Mouse (Mus musculus): ENCODE results near the gene Gpr25. TPM values are rescaled to one million over a fixed set of nuclear protein-coding genes. Genes with fewer than 3 reads are reported as not detected.

Gene Gpr25
- total and polyA plus RNA-seq, 3 experiments = not detected

GRCm38 (mm10) chr1:136255657-136256056, 5.0 kb downstream of the Gpr25 start:
- in situ Hi-C loops (cut with MboI; ENCODE audit: low pct_ligation_motif_present, low pct_unique_long_range_greater_than_20kb, low sequenced_read_pairs) (no loop called here), dilution Hi-C loops (cut with MboI; ENCODE audit: extremely low pct_ligation_motif_present, extremely low pct_unique_long_range_greater_than_20kb, low sequenced_read_pairs) (no loop called here)
- H3K4me1 ChIP-seq (ENCODE audit: control insufficient read depth in 1 of 2, insufficient read depth in 2 of 2) = peaks cover 31 to 44% of the 10 kb centered on the region in 2 experiments
- H3K27ac ChIP-seq (ENCODE audit: insufficient read depth, low read depth) = no peak overlapping the region
- peak overlapping the region; percentile 16; the same call in 1 of the 2 replicates for H3K4me2 ChIP-seq (ENCODE audit: insufficient read depth, low read depth, poor library complexity, severe bottlenecking)
- TF ChIP-seq BHLHE40 (IDR thresholded peaks at IDR 0.05; ENCODE audit: low read depth, low read length) (peak; percentile 71), MAX (IDR thresholded peaks at IDR 0.05; ENCODE audit: low read length) (no peak)
- H3K36me3 ChIP-seq (replicated peaks in 1 of 2; ENCODE audit: control insufficient read depth in 1 of 2, insufficient read depth in 1 of 2, low read length in 1 of 2) = no peaks in the 10 kb centered on the region
- H3K4me3 ChIP-seq (replicated peaks in 1 of 3; ENCODE audit: low read depth in 2 of 3, low read length in 2 of 3, poor library complexity in 1 of 3) = no peak overlapping the region
- H3K9ac ChIP-seq (ENCODE audit: insufficient read depth, low read depth) = no peak overlapping the region
- no peak for DNase-seq (ENCODE audit: extremely low read depth)
- no peaks in the 10 kb centered on the region for H3K79me2 ChIP-seq (replicated peaks; ENCODE audit: control insufficient read depth, extremely low read depth, insufficient read depth, poor library complexity, severe bottlenecking)
- no peaks in the 10 kb centered on the region for H3K27me3 ChIP-seq (replicated peaks)
- H3K9me3 ChIP-seq (replicated peaks; ENCODE audit: low read length) = peaks cover 12% of the 10 kb centered on the region

- in situ Hi-C loops (cut with MboI; ENCODE audit: low pct_ligation_motif_present, low pct_unique_long_range_greater_than_20kb, low sequenced_read_pairs) = no loop called here
- H3K27ac ChIP-seq (ENCODE audit: insufficient read depth, low read depth) = no peak overlapping the region
- dilution Hi-C loops (cut with MboI; ENCODE audit: extremely low pct_ligation_motif_present, extremely low pct_unique_long_range_greater_than_20kb, low sequenced_read_pairs) = no loop called here
- H3K4me3 ChIP-seq (replicated peaks in 1 of 3; ENCODE audit: low read depth in 2 of 3, low read length in 2 of 3, poor library complexity in 1 of 3) = no peak overlapping the region
- no peaks in the 10 kb centered on the region for H3K36me3 ChIP-seq (replicated peaks in 1 of 2; ENCODE audit: control insufficient read depth in 1 of 2, insufficient read depth in 1 of 2, low read length in 1 of 2)
- no peaks in the 10 kb centered on the region for H3K27me3 ChIP-seq (replicated peaks)
- peaks cover 8% of the 10 kb centered on the region for H3K9me3 ChIP-seq (replicated peaks; ENCODE audit: low read length)
- TF ChIP-seq JUND (conservative IDR thresholded peaks at IDR 0.05; ENCODE audit: low read depth, low read length) (peak; percentile 85), JUN (IDR thresholded peaks at IDR 0.05; ENCODE audit: insufficient read depth, low read depth, low read length) (peak; percentile 85), ZKSCAN1 (IDR thresholded peaks at IDR 0.05; ENCODE audit: borderline replicate concordance, low read depth, low read length) (no peak), GABPA (IDR thresholded peaks at IDR 0.05; ENCODE audit: insufficient replicate concordance, low read depth, low read length) (no peak), MYC (IDR thresholded peaks at IDR 0.05; ENCODE audit: low read depth, low read length) (no peak), SMC3 (IDR thresholded peaks at IDR 0.05; ENCODE audit: low read depth, low read length) (no peak), RCOR1 (conservative IDR thresholded peaks at IDR 0.05; ENCODE audit: low read depth, low read length) (0 out of 2 replicates have a peak, but pooled peaks have one; percentile 26), TCF12 (IDR thresholded peaks at IDR 0.05; ENCODE audit: low read depth, low read length) (peak; percentile 59; the same call in 1 of the 2 replicates), EP300 (IDR thresholded peaks at IDR 0.05; ENCODE audit: low read length) (peak; percentile 80), MAZ (IDR thresholded peaks at IDR 0.05; ENCODE audit: low read depth, low read length) (no peak), MEF2A (IDR thresholded peaks at IDR 0.05; ENCODE audit: borderline replicate concordance, low read depth, low read length) (peak; percentile 34; the same call in 1 of the 2 replicates), ETS1 (conservative IDR thresholded peaks at IDR 0.05; ENCODE audit: low read depth, low read length) (peak; percentile 40), CHD2 (IDR thresholded peaks at IDR 0.05; ENCODE audit: low read length) (peak; percentile 45; the same call in 1 of the 2 replicates), BHLHE40 (IDR thresholded peaks at IDR 0.05; ENCODE audit: low read depth, low read length) (peak; percentile 55; the same call in 1 of the 2 replicates), NRF1 (IDR thresholded peaks at IDR 0.05; ENCODE audit: low read depth, low read length) (no peak), IRF4 (IDR thresholded peaks at IDR 0.05; ENCODE audit: low read depth, low read length) (peak; percentile 88), MAFK (IDR thresholded peaks at IDR 0.05; ENCODE audit: insufficient replicate concordance, low read length) (0 out of 2 replicates have a peak, but pooled peaks have one; percentile 43)
- DNase-seq (ENCODE audit: extremely low read depth) = peak; percentile 55
- no peak overlapping the region for H3K9ac ChIP-seq (ENCODE audit: insufficient read depth, low read depth)
- peak overlapping the region; percentile 16; the same call in 1 of the 2 replicates for H3K4me2 ChIP-seq (ENCODE audit: insufficient read depth, low read depth, poor library complexity, severe bottlenecking)
- no peaks in the 10 kb centered on the region for H3K79me2 ChIP-seq (replicated peaks; ENCODE audit: control insufficient read depth, extremely low read depth, insufficient read depth, poor library complexity, severe bottlenecking)
- H3K4me1 ChIP-seq (ENCODE audit: control insufficient read depth in 1 of 2, insufficient read depth in 2 of 2) = peaks cover 31 to 44% of the 10 kb centered on the region in 2 experiments
Observed at GRCm38 (mm10) chr1:136255174-136255573, 5.5 kb downstream of the Gpr25 start.
